Mouse (Mus musculus) G1E (cell line): ENCODE data around the gene Krtap6-2. TPM values are rescaled to one million over a fixed set of nuclear protein-coding genes. Genes with fewer than 3 reads are reported as not detected.

Experiments used
- ATAC-seq: 2 replicates; pipeline ENCODE4 v1.8.0; 2016; ENCODE audit warnings: mild to moderate bottlenecking; ENCODE audit not compliant: insufficient number of reproducible peaks, poor library complexity, low FRiP score, severe bottlenecking; ENCODE audit errors: extremely low read depth
- DNase-seq: peaks from one replicate; pipeline ENCODE4 v3.0.0; 2012; ENCODE audit warnings: low spot score
- H3K27me3 ChIP-seq: 2 replicates; pipeline ENCODE4 v1.6.1; 2012; ENCODE audit warnings: mild to moderate bottlenecking, low read length, inconsistent platforms; ENCODE audit not compliant: insufficient read depth
- H3K36me3 ChIP-seq: replicated peaks from 2 replicates; pipeline ENCODE3; 2012; ENCODE audit warnings: mild to moderate bottlenecking, inconsistent platforms
- H3K4me1 ChIP-seq: 2 replicates; pipeline ENCODE4 v1.6.1; 2012; ENCODE audit warnings: low read depth, low read length, inconsistent platforms, mixed read lengths; ENCODE audit not compliant: insufficient read depth
- H3K4me3 ChIP-seq: 2 replicates; pipeline ENCODE4 v1.5.1; 2012; ENCODE audit warnings: low read depth, mild to moderate bottlenecking, inconsistent platforms, low read length, moderate library complexity, mixed read lengths
- H3K9me3 ChIP-seq: replicated peaks from 2 replicates; pipeline ENCODE4 v1.6.1; 2012; ENCODE audit warnings: inconsistent platforms
- CTCF ChIP-seq: IDR thresholded peaks from 2 replicates; pipeline ENCODE4 v1.5.1; 2012; ENCODE audit warnings: low read depth, low read length, inconsistent platforms, mixed read lengths
- GATA1 ChIP-seq: IDR thresholded peaks from 2 replicates; pipeline ENCODE4 v1.6.1; 2012; ENCODE audit warnings: borderline replicate concordance, low read length, inconsistent platforms, mixed read lengths
- GATA2 ChIP-seq: IDR thresholded peaks from 2 replicates; pipeline ENCODE4 v1.6.1; 2012; ENCODE audit warnings: low read depth, low read length, inconsistent platforms, borderline replicate concordance
- POLR2AphosphoS5 ChIP-seq: IDR thresholded peaks from 2 replicates; pipeline ENCODE4 v1.6.1; 2012; ENCODE audit warnings: low read depth, low read length, inconsistent platforms; ENCODE audit not compliant: insufficient replicate concordance
- TAL1 ChIP-seq: conservative IDR thresholded peaks from 2 replicates; pipeline ENCODE4 v1.6.1; 2012; ENCODE audit warnings: low read depth, low read length, inconsistent platforms, mixed read lengths
- polyA plus RNA-seq: library from polyadenylated mRNA; stranded (reverse); fragments of >175 nt; gene quantifications from 2 replicates; pipeline ENCODE4 v1.2.3, GENCODE M21; 2012
- total RNA-seq, 2 experiments: library from RNA; stranded (forward) in 1 of 2; stranded (reverse) in 1 of 2; fragments of 200-1000 nt in 1 of 2; fragments of >200 nt in 1 of 2; fragmentation: Nextera tagmentation in 1 of 2; gene quantifications; 2 replicates each; pipeline ENCODE4 v1.2.3; 2014 to 2017

Krtap6-2 gene
- total RNA-seq (2014; fragmentation: Nextera tagmentation): not detected in 2 replicates
- 0.17 and 0.22 TPM in 2 replicates for total RNA-seq (2017)
- not detected in 2 replicates for polyA plus RNA-seq

DNA sequence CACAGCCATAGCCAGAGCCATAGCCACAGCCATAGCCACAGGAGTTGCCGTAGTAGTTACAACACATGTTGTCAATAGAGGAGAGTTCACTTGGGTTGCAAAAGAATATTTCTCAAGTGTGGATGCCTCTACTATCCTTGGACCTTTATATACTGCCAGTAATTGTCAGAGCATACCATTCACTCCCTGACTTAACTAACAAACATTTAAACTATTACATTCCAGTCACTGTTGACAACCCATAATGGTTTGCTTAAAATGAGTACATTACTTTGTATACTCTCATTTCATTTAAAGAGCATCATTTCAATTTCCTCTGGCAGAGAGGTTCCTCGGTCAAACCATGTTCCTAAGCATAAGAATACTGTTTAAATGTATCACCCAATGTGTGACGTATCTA is at the start of gene Krtap6-2:
TSS of gene Krtap6-2 (minus strand) at position 101 of the 400 bp plus-strand sequence.
- Histone ChIP-seq H3K36me3 (no peaks in the 10 kb centered on the region), H3K9me3 (peaks cover 12% of the 10 kb centered on the region), H3K27me3 (no peaks in the 10 kb centered on the region), H3K4me3 (no peak within 1 kb of the TSS), H3K4me1 (no peaks in the 10 kb centered on the region)
- ATAC-seq: no peak
- no peak for TF ChIP-seq GATA1
- no peak for TF ChIP-seq CTCF
- no peak for TF ChIP-seq POLR2AphosphoS5
- no peak for TF ChIP-seq GATA2
- no peak for TF ChIP-seq TAL1
- DNase-seq: no peak

DNA sequence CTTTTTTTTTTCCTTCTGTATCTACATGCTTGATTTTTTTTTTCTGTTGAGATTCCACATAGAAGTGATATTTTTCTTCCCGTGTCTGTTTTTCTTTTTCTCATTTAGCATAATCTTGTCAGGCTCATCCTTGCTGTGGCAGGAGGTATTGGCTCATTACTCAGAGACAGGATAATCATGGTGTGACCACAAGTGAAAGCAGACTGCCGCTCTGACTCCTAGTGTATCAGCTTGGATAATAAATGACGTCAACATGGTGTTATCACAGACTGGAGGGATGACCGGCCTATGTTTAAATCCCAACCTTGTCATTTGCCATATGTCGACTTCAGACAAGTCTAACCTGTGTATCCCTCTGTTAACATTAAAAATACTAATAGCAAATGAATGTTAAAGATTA is 41.3 kb upstream of the Krtap6-2 start:
- no peak for ATAC-seq
- TF ChIP-seq CTCF (no peak), GATA2 (no peak), TAL1 (no peak), POLR2AphosphoS5 (no peak), GATA1 (no peak)
- Histone ChIP-seq H3K36me3 (no peaks in the 10 kb centered on the region), H3K4me1 (no peaks in the 10 kb centered on the region), H3K9me3 (peaks cover 11% of the 10 kb centered on the region), H3K4me3 (no peak overlapping the region), H3K27me3 (no peaks in the 10 kb centered on the region)
- DNase-seq: no peak

DNA sequence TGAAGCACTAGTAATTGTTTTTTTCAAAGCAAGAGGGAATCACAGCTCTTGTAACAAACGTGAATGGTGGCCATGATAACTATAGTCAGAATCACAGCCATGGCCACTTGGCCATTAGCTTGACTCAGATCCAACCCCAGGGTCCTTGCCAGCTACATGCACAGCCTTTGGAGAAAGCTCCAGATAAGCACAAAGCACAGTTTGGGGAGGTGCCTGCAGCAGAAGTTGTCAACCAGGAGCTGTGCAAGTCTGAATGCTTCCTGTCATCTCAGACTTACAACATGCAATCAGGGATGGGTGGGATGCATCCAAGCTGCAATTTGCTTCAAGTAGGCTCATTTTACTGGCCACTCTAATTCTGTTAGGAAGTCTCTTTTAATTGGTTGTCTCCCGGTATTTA is 9.7 kb upstream of the Krtap6-2 start:
- peaks cover 17% of the 10 kb centered on the region for H3K9me3 ChIP-seq
- H3K27me3 ChIP-seq: no peaks in the 10 kb centered on the region
- H3K4me1 ChIP-seq: no peaks in the 10 kb centered on the region
- ATAC-seq: no peak
- H3K4me3 ChIP-seq: no peak overlapping the region
- DNase-seq: no peak
- TF ChIP-seq GATA2: no peak
- TF ChIP-seq TAL1: no peak
- TF ChIP-seq POLR2AphosphoS5: no peak
- no peak for TF ChIP-seq GATA1
- no peak for TF ChIP-seq CTCF
- no peaks in the 10 kb centered on the region for H3K36me3 ChIP-seq

DNA sequence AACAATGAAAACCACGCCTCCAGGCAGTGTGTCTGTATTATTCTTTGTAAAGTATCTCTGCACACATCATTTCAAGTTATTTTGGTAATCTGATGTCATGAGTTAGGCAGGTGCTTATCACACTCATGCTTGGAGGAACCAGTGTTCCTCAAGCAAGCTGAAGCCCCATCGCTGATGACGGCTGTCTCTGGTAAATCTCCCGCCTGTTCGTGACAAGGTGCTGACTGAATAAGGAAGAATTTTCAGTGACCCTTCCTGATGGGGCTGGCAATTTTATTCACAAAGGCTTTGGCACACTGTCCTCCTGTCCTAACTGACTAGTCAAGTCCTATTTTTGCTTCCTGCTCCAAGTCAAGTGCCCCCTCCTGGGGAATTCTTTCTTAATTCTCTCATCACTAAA is 5.4 kb upstream of the Krtap6-2 start:
- peaks cover 20% of the 10 kb centered on the region for H3K9me3 ChIP-seq
- H3K36me3 ChIP-seq: no peaks in the 10 kb centered on the region
- H3K4me1 ChIP-seq: no peaks in the 10 kb centered on the region
- ATAC-seq: no peak
- no peak overlapping the region for H3K4me3 ChIP-seq
- no peaks in the 10 kb centered on the region for H3K27me3 ChIP-seq
- DNase-seq: no peak
- TF ChIP-seq GATA2 (no peak), TAL1 (no peak), GATA1 (no peak), CTCF (no peak), POLR2AphosphoS5 (no peak)

DNA sequence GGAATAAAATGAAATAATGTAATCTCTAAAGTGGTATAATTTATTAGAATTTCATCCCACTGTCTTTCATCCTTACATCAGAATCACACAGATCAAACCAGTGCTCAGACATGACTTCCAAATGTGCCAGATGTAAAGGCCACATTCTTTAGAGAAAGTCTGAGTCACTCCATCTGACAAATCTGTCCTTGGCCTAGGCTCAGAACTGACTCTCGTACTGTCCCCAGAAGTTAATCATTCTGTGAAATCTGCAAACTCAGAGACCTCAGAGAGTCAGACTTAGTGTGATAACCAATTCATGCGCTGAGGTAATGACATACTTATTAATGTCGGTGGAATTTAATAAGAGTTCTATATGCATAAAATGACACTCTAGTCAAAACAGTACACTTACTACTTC is 3.6 kb downstream of the Krtap6-2 start:
- no peaks in the 10 kb centered on the region for H3K27me3 ChIP-seq
- no peak overlapping the region for H3K4me3 ChIP-seq
- TF ChIP-seq CTCF: no peak
- TF ChIP-seq POLR2AphosphoS5: no peak
- TF ChIP-seq GATA1: no peak
- TF ChIP-seq GATA2: no peak
- no peaks in the 10 kb centered on the region for H3K36me3 ChIP-seq
- DNase-seq (no peak), ATAC-seq (no peak)
- peaks cover 15% of the 10 kb centered on the region for H3K9me3 ChIP-seq
- H3K4me1 ChIP-seq: no peaks in the 10 kb centered on the region

DNA sequence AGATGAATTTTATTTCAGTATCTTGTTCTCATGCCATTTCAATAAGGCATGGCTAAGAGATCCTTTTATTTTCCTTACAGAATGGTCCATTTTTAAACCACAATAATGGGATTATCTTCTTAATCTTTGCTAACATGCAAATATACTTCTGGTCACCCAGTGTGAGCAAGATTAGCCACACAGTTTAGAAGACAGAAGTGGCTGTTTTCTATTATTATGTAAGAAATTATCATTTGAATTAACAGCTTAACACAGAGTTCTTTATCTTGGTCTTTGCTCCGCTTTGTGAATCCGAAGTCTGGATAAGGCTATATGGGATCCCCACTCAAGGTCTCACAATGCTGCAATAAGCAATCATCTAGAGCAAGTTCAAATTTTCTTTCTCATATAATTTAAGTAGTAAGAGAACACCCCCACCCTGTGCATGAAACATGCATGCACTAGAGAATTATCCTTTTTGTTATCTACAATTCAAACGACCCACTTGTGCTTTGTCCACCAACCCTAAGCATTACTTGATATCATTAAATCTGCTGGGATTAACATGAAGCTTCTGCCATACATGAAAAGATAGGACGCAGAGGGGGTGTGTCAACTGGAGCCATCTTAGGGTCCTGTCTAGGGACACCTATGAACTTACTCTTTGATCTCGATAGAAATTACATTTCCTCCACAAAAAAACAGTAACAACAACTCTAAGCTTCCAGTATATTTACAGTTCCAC is 9.4 kb downstream of the Krtap6-2 start:
- H3K4me1 ChIP-seq: no peaks in the 10 kb centered on the region
- ATAC-seq (no peak), DNase-seq (no peak)
- no peaks in the 10 kb centered on the region for H3K27me3 ChIP-seq
- H3K4me3 ChIP-seq: no peak overlapping the region
- no peak for TF ChIP-seq GATA2
- TF ChIP-seq TAL1: no peak
- TF ChIP-seq CTCF: no peak
- TF ChIP-seq POLR2AphosphoS5: no peak
- no peak for TF ChIP-seq GATA1
- no peaks in the 10 kb centered on the region for H3K36me3 ChIP-seq
- peaks cover 7% of the 10 kb centered on the region for H3K9me3 ChIP-seq
